Comparison of ENCODE assay signal across 20 mouse cellular contexts in the genomic region with DNA sequence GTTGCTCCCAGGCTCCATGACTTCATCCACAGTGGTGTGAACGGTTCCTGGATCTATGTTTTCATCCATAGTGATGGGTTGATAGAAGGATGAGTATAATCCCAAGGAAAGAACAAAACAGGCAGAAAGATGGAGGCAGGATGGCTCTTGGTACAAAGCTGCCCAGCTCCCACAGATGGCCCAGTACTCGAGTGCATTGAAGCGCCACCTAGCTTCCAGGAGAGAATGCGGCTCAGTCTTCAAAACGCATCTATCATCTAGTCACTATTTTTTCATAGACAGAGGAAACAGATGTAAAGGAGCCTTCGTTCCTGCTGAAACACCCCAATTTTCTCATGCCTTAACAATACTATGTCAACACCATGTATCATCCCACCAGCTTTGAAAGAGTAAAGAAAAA. TPM values are rescaled to one million over a fixed set of nuclear protein-coding genes. Genes with fewer than 3 reads are reported as not detected.
DNase-seq lines count a peak whose midpoint lies in the region; ATAC-seq and TF ChIP-seq lines count a peak whose summit lies in the region.
"Had no signal": no experiment of that assay in that cellular context is flagged by ENCODE, and none has a peak within 500 bp of the region (broad histone marks: within the 10 kb centered on the region; RNA-seq: fewer than 3 reads in every experiment).

No protein-coding gene starts in this region.

- H3K9ac ChIP-seq in hindbrain, postnatal 0 days (replicated peaks; ENCODE audit: low read length) = no peak overlapping the region
- H3K9ac ChIP-seq in hindbrain, embryonic 11.5 days (ENCODE audit: low read depth, low read length) = no peak overlapping the region
- H3K9ac ChIP-seq in lung, embryonic 14.5 days = no peak overlapping the region
- H3K9ac ChIP-seq in stomach, postnatal 0 days (ENCODE audit: low read length) = no peak overlapping the region
- H3K9ac ChIP-seq: hindbrain, embryonic 12.5 days; neural tube, embryonic 13.5 days; stomach, embryonic 15.5 days had no signal

- no peaks in the 10 kb centered on the region for H3K36me3 ChIP-seq in hindbrain, postnatal 0 days (ENCODE audit: insufficient read depth, low read length)
- no peaks in the 10 kb centered on the region for H3K36me3 ChIP-seq in hindbrain, embryonic 11.5 days (ENCODE audit: control insufficient read depth, insufficient read depth, low read length)
- no peaks in the 10 kb centered on the region for H3K36me3 ChIP-seq in lung, embryonic 14.5 days (ENCODE audit: insufficient read depth)
- H3K36me3 ChIP-seq in stomach, postnatal 0 days (ENCODE audit: control insufficient read depth, insufficient read depth, low read length) = no peaks in the 10 kb centered on the region
- H3K36me3 ChIP-seq: hindbrain, embryonic 12.5 days; neural tube, embryonic 13.5 days; stomach, embryonic 15.5 days had no signal

- H3K27me3 ChIP-seq in hindbrain, postnatal 0 days (ENCODE audit: insufficient read depth, low read length) = no peaks in the 10 kb centered on the region
- H3K27me3 ChIP-seq in hindbrain, embryonic 11.5 days (ENCODE audit: control insufficient read depth, insufficient read depth, low read length) = no peaks in the 10 kb centered on the region
- H3K27me3 ChIP-seq in lung, embryonic 14.5 days (ENCODE audit: insufficient read depth, low read length) = no peaks in the 10 kb centered on the region
- H3K27me3 ChIP-seq in stomach, postnatal 0 days (ENCODE audit: control insufficient read depth, insufficient read depth, low read length) = no peaks in the 10 kb centered on the region
- no peaks in the 10 kb centered on the region for H3K27me3 ChIP-seq in cerebellum, adult 2 months (ENCODE audit: control insufficient read depth, insufficient read depth, low read length)
- H3K27me3 ChIP-seq: hindbrain, embryonic 12.5 days; neural tube, embryonic 13.5 days; Patski; stomach, embryonic 15.5 days had no signal

- TF ChIP-seq CTCF in hindbrain, postnatal 0 days (IDR thresholded peaks at IDR 0.05; ENCODE audit: low read depth) = peak; percentile 39
- TF ChIP-seq CTCF in lung, embryonic 14.5 days (IDR thresholded peaks at IDR 0.05; ENCODE audit: low read depth) = peak; percentile 33
- peak; percentile 50 for TF ChIP-seq CTCF in stomach, postnatal 0 days (IDR thresholded peaks at IDR 0.05; ENCODE audit: low read depth)
- no peak for TF ChIP-seq CTCF in cerebellum, adult 2 months (IDR thresholded peaks at IDR 0.05; ENCODE audit: borderline replicate concordance, insufficient read depth, low read depth, low read length)

- H3K27ac ChIP-seq in hindbrain, postnatal 0 days = no peak overlapping the region
- H3K27ac ChIP-seq in hindbrain, embryonic 11.5 days (ENCODE audit: low read depth, low read length) = no peak overlapping the region
- H3K27ac ChIP-seq in lung, embryonic 14.5 days (ENCODE audit: low read depth) = no peak overlapping the region
- no peak overlapping the region for H3K27ac ChIP-seq in stomach, postnatal 0 days (replicated peaks)
- no peak overlapping the region for H3K27ac ChIP-seq in cerebellum, adult 2 months (ENCODE audit: insufficient read depth, low read length)
- H3K27ac ChIP-seq: hindbrain, embryonic 12.5 days; neural tube, embryonic 13.5 days; stomach, embryonic 15.5 days had no signal

- no peak overlapping the region for H3K4me2 ChIP-seq in hindbrain, postnatal 0 days (ENCODE audit: low read depth, low read length)
- H3K4me2 ChIP-seq in hindbrain, embryonic 11.5 days (replicated peaks; ENCODE audit: low read depth, low read length) = no peak overlapping the region
- H3K4me2 ChIP-seq in lung, embryonic 14.5 days = no peak overlapping the region
- no peak overlapping the region for H3K4me2 ChIP-seq in stomach, postnatal 0 days (replicated peaks; ENCODE audit: low read depth)
- H3K4me2 ChIP-seq: hindbrain, embryonic 12.5 days; neural tube, embryonic 13.5 days; stomach, embryonic 15.5 days had no signal

- H3K4me1 ChIP-seq in hindbrain, postnatal 0 days (ENCODE audit: insufficient read depth, low read length) = no peaks in the 10 kb centered on the region
- H3K4me1 ChIP-seq in hindbrain, embryonic 11.5 days (replicated peaks; ENCODE audit: control insufficient read depth, insufficient read depth, low read length) = no peaks in the 10 kb centered on the region
- peaks cover 4% of the 10 kb centered on the region; the same call in 1 of the 2 replicates for H3K4me1 ChIP-seq in lung, embryonic 14.5 days (ENCODE audit: insufficient read depth)
- H3K4me1 ChIP-seq in stomach, postnatal 0 days (replicated peaks; ENCODE audit: control insufficient read depth, insufficient read depth) = no peaks in the 10 kb centered on the region
- H3K4me1 ChIP-seq in cerebellum, adult 2 months (ENCODE audit: control insufficient read depth, insufficient read depth, low read length) = no peaks in the 10 kb centered on the region
- H3K4me1 ChIP-seq: hindbrain, embryonic 12.5 days; neural tube, embryonic 13.5 days; stomach, embryonic 15.5 days had no signal

- WGBS in hindbrain, postnatal 0 days = 66% methylated on average over 6 of the region's 6 CpGs
- WGBS in hindbrain, embryonic 11.5 days = 63% methylated on average over 6 of the region's 6 CpGs
- WGBS in lung, embryonic 14.5 days = 64% methylated on average over 6 of the region's 6 CpGs
- WGBS in stomach, postnatal 0 days = 68% methylated on average over 6 of the region's 6 CpGs
- 71% methylated on average over 6 of the region's 6 CpGs for WGBS in cerebellum, adult 2 months

- H3K4me3 ChIP-seq in hindbrain, postnatal 0 days (ENCODE audit: low read length) = no peak overlapping the region
- H3K4me3 ChIP-seq in hindbrain, embryonic 11.5 days (ENCODE audit: low read depth, low read length) = no peak overlapping the region
- H3K4me3 ChIP-seq in lung, embryonic 14.5 days (ENCODE audit: low read depth, low read length) = no peak overlapping the region
- H3K4me3 ChIP-seq in stomach, postnatal 0 days (ENCODE audit: low read depth, low read length) = no peak overlapping the region
- no peak overlapping the region for H3K4me3 ChIP-seq in cerebellum, adult 2 months (replicated peaks; ENCODE audit: insufficient read depth, low read depth, low read length)
- H3K4me3 ChIP-seq: hindbrain, embryonic 12.5 days; neural tube, embryonic 13.5 days; stomach, embryonic 15.5 days had no signal

- no peak for DNase-seq in hindbrain, postnatal 0 days (ENCODE audit: low spot score)
- no peak for DNase-seq in hindbrain, embryonic 11.5 days (ENCODE audit: low spot score)
- DNase-seq in lung, embryonic 14.5 days = no peak
- no peak for DNase-seq in lung, adult 18-20 months
- DNase-seq in R1 (ENCODE audit: low read depth, low spot score) = peak; percentile 31
- no peak for DNase-seq in stomach, postnatal 0 days (ENCODE audit: low spot score)
- no peak for DNase-seq in cerebellum, adult 2 months
- DNase-seq: adrenal gland, adult 2 months; cerebellum, postnatal 25 days; gastrocnemius, postnatal 36 days; kidney, adult 18-20 months had no signal

- ATAC-seq in hindbrain, postnatal 0 days = no peak
- ATAC-seq in hindbrain, embryonic 11.5 days (ENCODE audit: low FRiP score) = no peak
- no peak for ATAC-seq in lung, embryonic 14.5 days (ENCODE audit: insufficient read depth)
- no peak for ATAC-seq in stomach, postnatal 0 days (ENCODE audit: low FRiP score, low TSS enrichment)
- ATAC-seq in erythroid progenitor cell, adult 5-6 weeks (replicated peaks; ENCODE audit: low FRiP score, poor library complexity, severe bottlenecking) = no peak
- ATAC-seq: CD4-positive, CD25-positive, alpha-beta regulatory T cell, adult 4 months; forebrain, embryonic 16.5 days; Patski had no signal

- H3K9me3 ChIP-seq in hindbrain, postnatal 0 days (ENCODE audit: low read length) = no peaks in the 10 kb centered on the region
- no peaks in the 10 kb centered on the region for H3K9me3 ChIP-seq in hindbrain, embryonic 11.5 days (ENCODE audit: control insufficient read depth, low read length)
- no peaks in the 10 kb centered on the region for H3K9me3 ChIP-seq in lung, embryonic 14.5 days (ENCODE audit: low read depth, low read length)
- no peaks in the 10 kb centered on the region for H3K9me3 ChIP-seq in stomach, postnatal 0 days (ENCODE audit: control insufficient read depth, low read length)
- H3K9me3 ChIP-seq: hindbrain, embryonic 12.5 days; neural tube, embryonic 13.5 days; stomach, embryonic 15.5 days had no signal

- TF ChIP-seq POLR2A in cerebellum, adult 2 months (IDR thresholded peaks at IDR 0.05; ENCODE audit: borderline replicate concordance, insufficient read depth, low read length) = no peak

- TF ChIP-seq EP300 in stomach, postnatal 0 days (optimal IDR thresholded peaks at IDR 0.05) = no peak

RNA-seq across cellular contexts. Expression of a gene that starts 25.8 kb away (rescaled TPM):
- not detected in 2 replicates for total RNA-seq in hindbrain, postnatal 0 days (2014; rRNA removed)
- polyA plus RNA-seq in hindbrain, postnatal 0 days (2015; fragmentation: Nextera tagmentation; extraction: Ambion mirVana) = 0.09 TPM in 1 of 2 replicates, not detected in the other
- polyA plus RNA-seq in hindbrain, embryonic 11.5 days (2014; fragmentation: Nextera tagmentation; extraction: Ambion mirVana) = 0.25 TPM in 1 of 2 replicates, not detected in the other
- polyA plus RNA-seq in lung, embryonic 14.5 days (2014; fragmentation: Nextera tagmentation; extraction: Ambion mirVana) = 0.08 and 0.14 TPM in 2 replicates
- 0.25 and 0.31 TPM in 2 replicates for polyA plus RNA-seq in stomach, postnatal 0 days (2015; fragmentation: Nextera tagmentation; extraction: Ambion mirVana)
- 0.08 and 0.10 TPM in 2 replicates for polyA plus RNA-seq in cerebellum, adult 2 months (2012; rRNA removed)
- total RNA-seq in erythroid progenitor cell, adult 5-6 weeks (2015; ENCODE audit: low replicate concordance) = not detected in 2 replicates
- not detected in 2 replicates for total RNA-seq in erythroid progenitor cell, adult 5-6 weeks (2017; ENCODE audit: low replicate concordance)
- total RNA-seq: gastrocnemius, postnatal 36 days; megakaryocyte, adult 5-6 weeks had no signal
- polyA plus RNA-seq: CD4-positive, CD25-positive, alpha-beta regulatory T cell, adult 4 months; forebrain, embryonic 16.5 days; heart, embryonic 14.5 days had no signal

RNA-seq across cellular contexts. Expression of a gene that starts 57.5 kb away (rescaled TPM):
- total RNA-seq in hindbrain, postnatal 0 days (2014; rRNA removed) = 23.9 and 26.9 TPM in 2 replicates
- 10.0 and 10.7 TPM in 2 replicates for polyA plus RNA-seq in hindbrain, postnatal 0 days (2015; fragmentation: Nextera tagmentation; extraction: Ambion mirVana)
- 18.2 and 23.2 TPM in 2 replicates for polyA plus RNA-seq in hindbrain, embryonic 11.5 days (2014; fragmentation: Nextera tagmentation; extraction: Ambion mirVana)
- 14.1 and 15.5 TPM in 2 replicates for polyA plus RNA-seq in lung, embryonic 14.5 days (2014; fragmentation: Nextera tagmentation; extraction: Ambion mirVana)
- polyA plus RNA-seq in stomach, postnatal 0 days (2015; fragmentation: Nextera tagmentation; extraction: Ambion mirVana) = 1.2 and 1.5 TPM in 2 replicates
- polyA plus RNA-seq in cerebellum, adult 2 months (2012; rRNA removed) = 39.2 and 44.0 TPM in 2 replicates
- 10.8 and 14.7 TPM in 2 replicates for total RNA-seq in erythroid progenitor cell, adult 5-6 weeks (2015; ENCODE audit: low replicate concordance)
- 10.1 and 16.0 TPM in 2 replicates for total RNA-seq in erythroid progenitor cell, adult 5-6 weeks (2017; ENCODE audit: low replicate concordance)
